Mouse (Mus musculus) ES-E14 (cell line): ENCODE measurements around the gene Efna2.

Experiments
- HCFC1 ChIP-seq: IDR thresholded peaks from 2 replicates; pipeline ENCODE4 v1.6.1; 2012; ENCODE audit warnings: low read length, inconsistent platforms, borderline replicate concordance; ENCODE audit not compliant: insufficient read depth
- ZNF384 ChIP-seq: IDR thresholded peaks from 2 replicates; pipeline ENCODE4 v1.6.1; 2012; ENCODE audit warnings: low read depth, low read length, inconsistent platforms

DNA sequence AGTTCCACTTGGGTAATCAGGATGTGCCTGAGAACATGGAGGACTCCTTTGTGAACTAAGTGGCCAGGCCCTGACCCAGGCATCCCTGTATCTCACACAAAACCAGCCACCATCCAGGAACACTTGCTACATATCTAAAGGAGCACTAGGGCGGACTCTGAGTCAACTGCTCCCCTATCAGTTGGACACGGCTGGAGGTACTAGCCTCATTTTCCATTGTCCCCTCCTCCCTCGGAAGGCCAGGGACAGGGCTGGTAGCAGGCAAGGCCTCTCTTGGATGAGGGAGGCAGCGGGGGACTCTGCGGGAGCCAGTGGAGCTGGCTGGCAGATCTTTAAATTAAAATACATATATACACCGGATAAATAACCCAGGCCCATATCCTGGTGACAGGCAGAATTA, 14.7 kb downstream of the Efna2 start:
- TF ChIP-seq ZNF384 (no peak), HCFC1 (no peak)
